Mouse (Mus musculus) thymus, postnatal 10 days (tissue): ENCODE measurements around the gene Tmbim1.
"Not testable (repeated sequence)": the region's sequence is repeated elsewhere in the genome, so short reads cannot be mapped to it uniquely, and the experiment has no call there.

Experiments
- DNase-seq, 2 experiments: peaks; one replicate each; pipeline ENCODE4 v3.0.0; 2021; ENCODE audit warnings: low spot score in 2 of 2

Gene Tmbim1

GRCm38 (mm10) chr1:74305522-74305921, at the start of gene Tmbim1:
TSS of gene Tmbim1 (minus strand) at chr1:74305622.
- no peak for DNase-seq

GRCm38 (mm10) chr1:74353453-74354229, 48.2 kb upstream of the Tmbim1 start:
- DNase-seq = no peak

- no peak for DNase-seq
Measured at GRCm38 (mm10) chr1:74352532-74353096, 47.2 kb upstream of the Tmbim1 start.

- no peak for DNase-seq
Measured at GRCm38 (mm10) chr1:74351185-74351769, 45.9 kb upstream of the Tmbim1 start.

- no peak for DNase-seq
Measured at GRCm38 (mm10) chr1:74344163-74344916, 38.9 kb upstream of the Tmbim1 start.

GRCm38 (mm10) chr1:74343161-74343560, 37.7 kb upstream of the Tmbim1 start:
- DNase-seq = no peak

GRCm38 (mm10) chr1:74342308-74342707, 36.9 kb upstream of the Tmbim1 start:
- DNase-seq = no peak

- DNase-seq = no peak
Measured at GRCm38 (mm10) chr1:74341898-74342297, 36.5 kb upstream of the Tmbim1 start.

- not testable (repeated sequence) for DNase-seq
Measured at GRCm38 (mm10) chr1:74340992-74341391, 35.6 kb upstream of the Tmbim1 start.

GRCm38 (mm10) chr1:74340361-74340764, 34.9 kb upstream of the Tmbim1 start:
- DNase-seq = no peak

GRCm38 (mm10) chr1:74339917-74340316, 34.5 kb upstream of the Tmbim1 start:
- DNase-seq = no peak

- DNase-seq = no peak
Measured at GRCm38 (mm10) chr1:74338626-74339025, 33.2 kb upstream of the Tmbim1 start.

- no peak for DNase-seq
Measured at GRCm38 (mm10) chr1:74338013-74338412, 32.6 kb upstream of the Tmbim1 start.

GRCm38 (mm10) chr1:74337241-74337771, 31.9 kb upstream of the Tmbim1 start:
- no peak for DNase-seq

GRCm38 (mm10) chr1:74335436-74336170, 30.2 kb upstream of the Tmbim1 start:
- no peak for DNase-seq

GRCm38 (mm10) chr1:74335033-74335432, 29.6 kb upstream of the Tmbim1 start:
- DNase-seq = no peak

- no peak for DNase-seq
Measured at GRCm38 (mm10) chr1:74334607-74335006, 29.2 kb upstream of the Tmbim1 start.

GRCm38 (mm10) chr1:74332930-74333329, 27.5 kb upstream of the Tmbim1 start:
- no peak for DNase-seq

- peak; percentile 95 for DNase-seq
Measured at GRCm38 (mm10) chr1:74332241-74332763, 26.9 kb upstream of the Tmbim1 start.

GRCm38 (mm10) chr1:74331046-74331681, 25.7 kb upstream of the Tmbim1 start:
- DNase-seq = no peak
